Mouse (Mus musculus) splenic B cell, adult 2 months (primary cell): ENCODE data around the gene Specc1.

Source experiments
- DNase-seq: peaks from one replicate; pipeline ENCODE4 v3.0.0-alpha.2; 2011; ENCODE audit warnings: low read depth, low spot score
- H3K27me3 ChIP-seq: 2 replicates; pipeline ENCODE4 v1.6.1; 2012; ENCODE audit warnings: mild to moderate bottlenecking, low read length, moderate library complexity, mixed read lengths; ENCODE audit not compliant: control insufficient read depth, poor library complexity, insufficient read depth, severe bottlenecking
- H3K36me3 ChIP-seq: 2 replicates; pipeline ENCODE4 v1.6.1; 2012; ENCODE audit warnings: mild to moderate bottlenecking, low read length, moderate library complexity, mixed read lengths; ENCODE audit not compliant: control insufficient read depth, poor library complexity, insufficient read depth, severe bottlenecking

Specc1 gene

DNA sequence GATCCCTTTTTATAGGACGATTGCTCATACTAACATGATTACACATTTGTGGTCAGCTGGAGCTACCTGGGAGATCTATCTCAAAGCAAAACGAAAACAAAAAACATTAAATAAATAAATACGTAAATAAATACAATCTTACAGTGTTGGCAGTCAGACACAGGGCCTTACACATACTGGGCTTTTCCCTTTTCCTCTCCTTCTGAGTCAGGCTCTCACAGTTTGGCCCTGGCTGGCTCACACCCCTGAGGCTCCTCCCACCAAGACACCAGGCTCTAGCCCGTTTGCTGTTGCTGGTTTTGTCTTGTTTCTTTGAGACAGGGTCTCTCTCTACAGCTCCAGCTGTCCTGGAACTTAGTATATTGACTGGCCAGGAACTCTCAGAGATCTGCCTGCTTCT is 30.4 kb downstream of the Specc1 start:
- H3K36me3 ChIP-seq = no peaks in the 10 kb centered on the region
- no peak for DNase-seq
- no peaks in the 10 kb centered on the region for H3K27me3 ChIP-seq

DNA sequence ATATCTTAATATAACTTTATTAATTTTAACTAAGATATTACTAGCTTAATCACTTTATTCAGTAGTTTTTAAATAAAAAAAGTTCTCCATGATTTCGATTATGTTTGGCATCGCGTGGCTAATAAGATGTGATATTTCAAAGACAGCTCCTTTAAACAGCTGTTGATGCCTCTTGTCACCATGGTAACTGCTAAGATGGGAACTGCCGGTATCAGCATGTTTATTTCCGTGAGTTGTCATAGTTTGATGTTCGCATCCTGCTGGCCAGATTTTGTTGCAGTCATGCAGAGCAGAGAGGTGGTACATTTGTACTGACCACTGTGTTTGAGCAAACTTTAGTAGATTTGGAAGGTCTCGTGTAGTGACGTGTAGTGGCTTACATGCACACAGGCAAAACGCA is 33.1 kb downstream of the Specc1 start:
- Histone ChIP-seq H3K27me3 (no peaks in the 10 kb centered on the region), H3K36me3 (no peaks in the 10 kb centered on the region)
- DNase-seq = no peak

DNA sequence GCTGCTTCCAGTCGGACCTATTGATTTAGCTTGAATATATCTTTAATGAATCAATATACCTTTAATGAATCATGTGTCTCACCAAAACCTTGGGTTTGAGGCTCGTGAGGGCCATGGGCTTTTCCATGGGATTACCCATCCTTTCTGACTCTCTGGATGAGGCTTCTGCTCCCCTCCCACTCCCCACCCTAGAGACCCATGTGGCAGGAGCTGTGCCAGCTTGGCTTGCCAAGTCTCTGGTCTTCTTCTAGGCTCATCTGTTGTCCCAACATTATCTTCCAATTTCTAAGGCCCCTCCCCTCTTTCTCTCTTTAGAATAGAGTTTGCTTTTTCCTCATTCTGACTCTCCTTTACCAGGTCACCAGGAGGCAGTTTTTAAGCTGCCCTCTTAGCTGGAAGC is 35.0 kb downstream of the Specc1 start:
- DNase-seq = no peak
- H3K36me3 ChIP-seq = no peaks in the 10 kb centered on the region
- no peaks in the 10 kb centered on the region for H3K27me3 ChIP-seq

DNA sequence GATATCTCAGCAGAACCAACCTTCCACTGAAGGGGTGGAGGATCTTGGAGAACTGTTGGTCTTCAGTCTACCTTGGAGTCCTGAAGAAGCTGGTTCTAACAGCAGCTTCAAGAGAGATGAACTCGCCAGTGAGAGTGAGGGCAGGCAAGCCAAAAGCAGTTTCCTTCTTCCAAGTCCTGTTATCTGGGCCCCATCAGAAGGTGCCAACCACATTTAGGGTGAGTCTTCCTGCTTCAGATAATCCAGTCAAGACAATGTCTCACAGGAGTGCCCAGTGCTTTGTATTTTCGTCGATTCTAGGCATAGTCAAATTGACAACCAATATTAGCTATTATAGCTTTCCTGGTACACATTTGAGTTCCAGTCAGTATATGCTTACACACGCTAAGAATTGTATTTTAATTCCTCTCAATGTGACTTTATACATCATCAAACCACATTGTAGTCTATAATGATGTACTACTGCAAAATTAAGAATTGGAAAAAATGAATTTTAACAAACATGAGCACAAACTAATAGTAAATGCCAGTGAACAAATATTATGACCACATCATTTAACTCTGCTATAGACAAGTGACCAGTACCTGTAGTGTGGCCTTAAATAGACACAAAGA is 36.2 kb downstream of the Specc1 start:
- H3K36me3 ChIP-seq = no peaks in the 10 kb centered on the region
- DNase-seq = no peak

DNA sequence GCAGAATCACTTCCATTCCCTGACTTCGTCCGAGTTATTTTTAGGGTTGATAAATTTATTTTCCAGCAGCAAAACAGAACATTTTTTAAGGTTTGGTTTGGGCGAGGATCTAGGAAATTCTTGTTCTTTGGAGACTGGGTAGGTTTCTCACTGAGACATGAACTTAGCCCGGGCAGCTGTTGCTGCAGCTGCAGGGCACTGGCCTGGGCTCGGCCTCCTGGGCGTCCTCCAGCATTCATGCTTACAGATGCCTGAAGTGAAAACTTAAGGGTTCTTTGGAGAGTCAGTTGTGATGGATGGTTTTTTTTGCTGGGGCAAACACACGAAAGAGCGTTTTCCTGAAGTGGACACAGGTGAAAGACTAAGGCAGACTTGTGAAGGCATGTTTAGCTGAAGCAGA is 42.9 kb downstream of the Specc1 start:
- Histone ChIP-seq H3K36me3 (no peaks in the 10 kb centered on the region), H3K27me3 (no peaks in the 10 kb centered on the region)
- no peak for DNase-seq

More for the DNA sequence above, 36.2 kb downstream of the Specc1 start:
- no peaks in the 10 kb centered on the region for H3K27me3 ChIP-seq

DNA sequence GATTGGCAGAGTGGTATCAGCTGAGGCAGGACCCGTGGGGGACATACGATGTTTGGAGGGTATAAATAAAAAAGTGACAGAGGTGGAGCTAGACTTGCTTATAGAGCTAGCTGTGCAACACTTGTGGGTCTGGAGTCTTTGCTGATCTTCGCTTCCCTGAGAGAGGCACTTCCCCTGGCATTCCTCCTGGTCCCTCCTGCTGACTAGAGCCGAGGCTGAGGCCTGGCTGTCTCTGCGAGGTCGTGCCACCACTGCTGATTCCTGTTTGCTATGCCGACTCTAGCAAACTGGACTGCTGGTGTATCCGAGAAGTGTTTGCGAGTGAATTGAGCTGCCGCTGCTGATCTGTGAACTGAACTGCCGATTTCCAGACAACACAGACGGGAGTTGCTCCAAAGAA is 43.5 kb downstream of the Specc1 start:
- no peaks in the 10 kb centered on the region for H3K36me3 ChIP-seq
- no peak for DNase-seq
- no peaks in the 10 kb centered on the region for H3K27me3 ChIP-seq

DNA sequence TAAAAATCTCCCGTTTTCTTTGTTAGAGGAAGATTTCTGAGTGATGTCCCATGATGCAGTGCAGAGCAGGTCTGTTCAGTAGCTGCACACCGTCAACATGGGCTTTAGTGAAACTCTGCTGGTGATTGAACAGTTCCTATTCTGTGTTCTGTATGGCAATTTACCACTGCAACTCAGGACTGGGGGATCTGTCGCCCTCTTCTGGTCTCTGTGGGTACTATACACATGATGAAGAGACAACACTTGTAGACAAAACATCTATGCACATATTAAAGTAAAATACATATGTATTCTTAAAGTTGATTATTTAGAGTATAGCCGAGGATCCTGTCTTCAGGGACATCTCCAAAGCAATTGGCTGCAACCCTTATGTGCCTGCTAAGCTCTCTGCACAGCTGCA is 45.4 kb downstream of the Specc1 start:
- H3K27me3 ChIP-seq = no peaks in the 10 kb centered on the region
- DNase-seq = peak; percentile 29
- H3K36me3 ChIP-seq = no peaks in the 10 kb centered on the region

DNA sequence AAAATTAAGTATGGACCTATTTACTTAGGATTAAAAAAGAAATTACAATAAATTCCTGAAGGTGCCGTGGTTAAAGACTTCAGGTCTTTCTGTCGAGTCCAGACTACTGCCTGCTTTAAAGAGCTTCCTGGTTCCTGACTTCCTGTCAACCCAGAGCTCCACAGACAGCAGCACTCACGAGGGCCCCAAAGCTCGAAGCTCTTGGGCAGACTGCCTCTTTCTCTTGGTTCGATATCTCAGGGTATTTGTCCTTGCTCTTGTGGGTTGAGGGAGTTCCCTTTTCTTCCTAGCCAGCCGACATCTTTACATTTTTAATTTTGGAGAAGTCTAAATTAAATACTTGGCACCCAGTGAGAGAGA is 48.3 kb downstream of the Specc1 start:
- Histone ChIP-seq H3K36me3 (no peaks in the 10 kb centered on the region), H3K27me3 (no peaks in the 10 kb centered on the region)
- peak; percentile 14 for DNase-seq

DNA sequence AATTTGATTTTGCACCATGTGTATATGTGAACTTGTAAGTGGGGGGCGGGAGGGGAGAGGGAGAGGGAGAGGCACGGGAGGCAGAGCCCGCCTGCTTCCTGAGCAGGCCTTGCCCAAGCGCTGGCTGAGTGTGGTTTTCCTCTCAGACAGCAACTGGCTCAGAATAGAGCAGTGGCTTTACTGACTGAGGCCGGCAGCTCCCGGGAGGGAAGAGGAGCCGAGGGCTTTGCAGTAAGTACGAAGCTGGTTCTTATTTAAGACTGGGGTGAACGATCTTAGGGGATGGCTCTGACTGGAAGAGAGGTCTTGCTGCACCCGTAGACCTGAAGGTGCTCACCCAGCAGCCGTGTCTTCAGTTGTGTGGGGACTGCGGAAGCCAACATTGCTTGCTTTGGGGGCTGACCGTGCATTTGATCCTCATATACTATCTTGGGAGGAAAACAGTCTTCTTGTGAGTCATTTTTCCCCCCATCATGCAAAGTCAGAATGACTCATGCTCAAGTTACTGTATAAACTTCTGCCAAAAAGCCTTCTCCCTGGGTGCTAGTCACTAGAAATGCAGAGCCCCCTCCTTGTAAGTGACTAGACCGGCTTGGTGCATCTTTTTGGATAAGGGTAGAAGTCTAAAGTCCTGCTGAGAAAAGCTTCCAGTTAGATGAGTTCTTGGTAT is 48.8 kb downstream of the Specc1 start:
- no peak for DNase-seq
- no peaks in the 10 kb centered on the region for H3K36me3 ChIP-seq
- H3K27me3 ChIP-seq = no peaks in the 10 kb centered on the region

DNA sequence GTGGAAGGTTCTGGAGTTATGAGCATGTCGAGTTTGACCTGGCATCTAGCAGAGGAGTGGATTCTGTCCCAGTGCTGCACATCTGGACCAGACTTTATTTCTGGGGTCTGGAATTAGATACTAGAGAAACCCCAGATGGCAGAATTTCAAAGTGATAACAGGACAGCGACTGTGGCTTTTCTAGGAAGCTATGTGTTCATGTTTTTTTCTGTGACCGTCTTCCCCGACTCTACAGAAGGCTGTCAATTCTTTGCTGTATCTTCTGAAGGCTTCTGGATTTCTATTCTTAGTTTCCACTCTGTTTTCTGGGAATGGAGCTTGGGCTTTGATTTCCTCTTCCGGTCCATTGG is 49.3 kb downstream of the Specc1 start:
- Histone ChIP-seq H3K36me3 (no peaks in the 10 kb centered on the region), H3K27me3 (no peaks in the 10 kb centered on the region)
- DNase-seq = no peak

DNA sequence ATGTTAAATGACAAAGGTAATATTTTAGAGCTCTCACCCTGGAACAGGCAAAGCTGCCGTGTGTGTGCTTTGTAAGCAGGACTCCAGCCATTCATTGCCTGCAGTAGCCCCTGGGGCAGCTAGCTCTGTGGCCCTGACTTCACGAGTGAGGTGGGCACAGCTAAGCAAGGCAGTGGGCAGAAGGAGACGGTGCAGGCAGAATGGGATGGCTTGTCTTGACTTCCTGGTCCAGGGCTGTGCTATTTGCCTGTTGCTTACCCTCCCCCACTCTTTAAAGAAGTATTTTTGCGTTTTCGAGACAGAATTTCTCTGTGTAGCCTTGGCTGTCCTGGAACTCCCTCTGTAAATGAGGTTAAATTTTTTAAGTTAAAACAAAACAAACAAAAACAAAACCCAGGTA is 50.1 kb downstream of the Specc1 start:
- Histone ChIP-seq H3K27me3 (no peaks in the 10 kb centered on the region), H3K36me3 (no peaks in the 10 kb centered on the region)
- DNase-seq = no peak

DNA sequence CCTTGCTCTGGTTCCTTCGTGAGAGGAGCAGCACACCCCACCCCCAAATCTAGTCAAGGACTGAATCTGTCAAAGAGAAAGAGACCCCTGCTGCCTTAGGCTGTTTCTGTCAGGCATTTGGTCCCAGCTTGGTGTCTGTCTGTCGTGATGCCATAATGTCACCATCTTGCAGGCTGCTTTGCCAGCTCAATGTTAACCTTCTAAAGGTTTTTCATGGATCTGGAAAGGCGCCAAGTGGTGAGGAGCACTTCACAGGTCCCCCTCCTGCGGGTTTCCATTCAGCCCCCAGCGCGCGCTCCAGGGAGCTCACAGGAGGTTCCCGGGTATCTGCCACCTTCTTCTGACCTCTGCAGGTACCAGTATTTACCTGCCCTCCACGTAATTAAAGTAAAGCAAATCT is 51.4 kb downstream of the Specc1 start:
- no peaks in the 10 kb centered on the region for H3K36me3 ChIP-seq
- H3K27me3 ChIP-seq = no peaks in the 10 kb centered on the region
- DNase-seq = no peak

DNA sequence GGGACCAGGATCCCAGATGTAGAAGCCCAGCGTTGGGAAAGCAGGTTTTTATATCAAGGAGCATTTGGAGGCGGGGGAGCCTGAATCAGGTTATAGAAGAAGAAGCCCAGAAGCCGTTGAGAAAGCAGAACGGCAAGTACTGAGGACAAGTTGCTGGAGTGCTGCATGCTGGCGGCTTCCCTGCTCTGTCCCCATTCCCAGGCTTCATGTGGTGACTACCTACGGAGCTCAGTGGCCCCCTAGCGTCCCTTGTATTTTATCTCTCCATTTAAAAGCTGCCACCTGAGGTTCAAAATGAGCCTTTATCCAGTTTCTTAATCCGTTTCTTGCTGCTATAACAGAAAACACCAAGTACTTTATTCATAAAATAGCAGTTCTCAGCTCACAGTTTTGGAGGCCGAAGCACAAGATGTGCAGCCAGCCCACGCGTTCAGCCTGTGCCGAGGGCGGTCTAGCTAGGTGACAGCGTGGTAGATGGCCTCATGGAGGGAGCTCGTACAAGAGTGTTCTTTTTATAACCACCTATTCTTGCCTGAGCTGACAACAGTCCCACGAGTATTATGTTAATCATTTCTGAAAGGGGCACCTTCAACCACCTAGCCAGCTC is 54.2 kb downstream of the Specc1 start:
- H3K36me3 ChIP-seq = no peaks in the 10 kb centered on the region
- H3K27me3 ChIP-seq = no peaks in the 10 kb centered on the region
- no peak for DNase-seq

DNA sequence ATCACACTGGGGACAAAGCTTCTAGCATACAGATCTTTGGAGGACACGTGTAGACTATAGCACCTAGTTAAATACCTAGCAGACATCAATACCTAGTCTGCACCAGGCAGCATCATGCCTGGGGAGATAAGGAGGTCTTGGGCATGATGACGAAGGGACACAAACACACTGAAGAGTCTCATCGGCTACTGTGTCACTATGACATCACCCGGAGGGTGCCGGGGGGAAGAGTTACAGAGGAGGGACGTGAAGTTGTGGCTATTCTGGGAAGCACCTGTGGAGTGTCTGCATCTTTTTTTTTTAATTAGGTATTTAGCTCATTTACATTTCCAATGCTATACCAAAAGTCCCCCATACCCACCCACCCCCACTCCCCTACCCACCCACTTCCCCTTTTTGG is 55.5 kb downstream of the Specc1 start:
- no peaks in the 10 kb centered on the region for H3K27me3 ChIP-seq
- no peaks in the 10 kb centered on the region for H3K36me3 ChIP-seq
- DNase-seq = peak; percentile 36

DNA sequence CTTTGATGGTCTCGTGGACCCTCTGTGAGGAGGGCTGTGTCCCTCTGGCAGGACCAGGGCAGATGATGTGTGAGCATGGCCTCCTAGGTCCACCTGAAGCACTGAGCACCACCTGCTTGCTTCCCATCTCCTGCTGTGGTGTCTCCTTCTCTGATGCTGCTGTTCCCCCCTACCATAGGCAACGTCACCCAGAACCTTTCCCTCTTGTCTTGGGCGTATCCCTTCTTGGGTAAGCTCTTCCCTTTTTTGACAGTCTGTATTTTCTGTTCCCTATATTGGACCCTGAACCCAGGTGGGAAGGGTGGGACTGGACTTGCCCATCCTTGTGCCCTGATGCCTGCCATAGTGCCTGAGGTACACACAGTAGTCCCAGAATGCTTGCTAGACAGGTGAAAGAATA is 56.9 kb downstream of the Specc1 start:
- no peaks in the 10 kb centered on the region for H3K36me3 ChIP-seq
- DNase-seq = no peak
- no peaks in the 10 kb centered on the region for H3K27me3 ChIP-seq
